Mouse (Mus musculus): ENCODE measurements at regions not wholly inside any gene's neighbourhood (a gene's known extent, or its start where the extent isn't known, plus 50 kb on each side); places are given as distances from the start of the nearest gene placed in this dataset.
"Not testable (repeated sequence)": the region's sequence is repeated elsewhere in the genome, so short reads cannot be mapped to it uniquely, and the experiment has no call there.

GRCm38 (mm10) chr3:78966683-78967549, 319.4 kb downstream of the Rapgef2 start:
- not testable (repeated sequence) for H3K9me3 ChIP-seq (ENCODE audit: control insufficient read depth, low read length); H3K27ac ChIP-seq (replicated peaks; ENCODE audit: low read depth, low read length); H3K4me1 ChIP-seq (ENCODE audit: control insufficient read depth, insufficient read depth, low read length); H3K36me3 ChIP-seq (ENCODE audit: control insufficient read depth, insufficient read depth, low read length); H3K27me3 ChIP-seq (ENCODE audit: control insufficient read depth, insufficient read depth, low read length)
- peak; percentile 37 for DNase-seq (ENCODE audit: low spot score)
- H3K9ac ChIP-seq (ENCODE audit: low read length), result peak overlapping the region; percentile 52
- peak overlapping the region; percentile 61 for H3K4me2 ChIP-seq (ENCODE audit: low read depth, severe bottlenecking)
- peak; percentile 65 for ATAC-seq (ENCODE audit: insufficient number of reproducible peaks, low FRiP score, low TSS enrichment, low read depth)
- WGBS, result 3% methylated on average over 42 of the region's 57 CpGs
- H3K4me3 ChIP-seq (ENCODE audit: low read depth, low read length), result peak overlapping the region; percentile 33

DNA sequence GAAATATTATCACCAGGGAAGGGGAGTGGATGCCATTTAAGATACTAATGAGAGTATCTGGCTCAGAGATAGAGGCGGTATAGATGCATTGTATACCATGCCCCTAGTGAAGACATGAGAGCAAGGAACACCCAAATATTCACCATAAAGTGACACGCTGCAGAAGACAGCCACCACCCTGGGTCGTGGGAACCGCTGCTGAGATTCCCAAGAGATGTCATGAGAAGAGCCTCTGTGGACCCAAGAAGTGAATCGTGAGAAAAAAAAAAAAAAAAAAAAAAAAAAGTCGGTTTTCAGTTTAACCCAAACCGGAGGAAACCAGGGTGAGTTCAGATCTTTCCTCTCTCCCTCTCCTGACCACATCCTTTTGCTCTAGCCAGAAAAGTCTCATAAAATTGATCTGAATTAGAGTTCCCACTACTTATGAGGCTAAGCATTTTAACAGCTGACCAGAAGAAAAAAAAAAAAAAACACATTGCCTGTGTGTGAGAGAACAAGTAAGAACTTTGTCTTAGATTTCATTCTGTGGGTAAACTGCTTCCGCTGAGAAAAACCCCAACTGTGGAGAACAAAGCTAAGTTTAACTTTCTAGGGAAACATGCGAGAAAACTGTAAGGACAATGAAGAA, 322.0 kb downstream of the Rapgef2 start:
- Histone ChIP-seq H3K4me1 (ENCODE audit: control insufficient read depth, insufficient read depth, low read length) (no peaks in the 10 kb centered on the region), H3K9me3 (ENCODE audit: control insufficient read depth, low read length) (no peaks in the 10 kb centered on the region), H3K36me3 (ENCODE audit: control insufficient read depth, insufficient read depth, low read length) (no peaks in the 10 kb centered on the region), H3K4me2 (ENCODE audit: low read depth, severe bottlenecking) (no peak overlapping the region), H3K27me3 (ENCODE audit: control insufficient read depth, insufficient read depth, low read length) (no peaks in the 10 kb centered on the region), H3K27ac (replicated peaks; ENCODE audit: low read depth, low read length) (no peak overlapping the region), H3K4me3 (ENCODE audit: low read depth, low read length) (no peak overlapping the region), H3K9ac (ENCODE audit: low read length) (no peak overlapping the region)
- DNase-seq (ENCODE audit: low spot score) (peak; percentile 9), ATAC-seq (ENCODE audit: insufficient number of reproducible peaks, low FRiP score, low TSS enrichment, low read depth) (no peak)
- 81% methylated on average over 9 of the region's 9 CpGs for WGBS

- H3K27ac ChIP-seq (replicated peaks; ENCODE audit: low read depth, low read length), result no peak overlapping the region
- H3K9ac ChIP-seq (ENCODE audit: low read length), result no peak overlapping the region
- WGBS, result 32% methylated on average over 1 of the region's 1 CpGs
- DNase-seq (ENCODE audit: low spot score) (peak; percentile 40), ATAC-seq (ENCODE audit: insufficient number of reproducible peaks, low FRiP score, low TSS enrichment, low read depth) (no peak)
- no peaks in the 10 kb centered on the region for H3K4me1 ChIP-seq (ENCODE audit: control insufficient read depth, insufficient read depth, low read length)
- no peaks in the 10 kb centered on the region for H3K9me3 ChIP-seq (ENCODE audit: control insufficient read depth, low read length)
- no peaks in the 10 kb centered on the region for H3K27me3 ChIP-seq (ENCODE audit: control insufficient read depth, insufficient read depth, low read length)
- H3K36me3 ChIP-seq (ENCODE audit: control insufficient read depth, insufficient read depth, low read length), result no peaks in the 10 kb centered on the region
- H3K4me3 ChIP-seq (ENCODE audit: low read depth, low read length), result no peak overlapping the region
- H3K4me2 ChIP-seq (ENCODE audit: low read depth, severe bottlenecking), result no peak overlapping the region
These were observed 327.5 kb downstream of the Rapgef2 start for GRCm38 (mm10) chr3:78958781-78959180.

GRCm38 (mm10) chr3:78955364-78955763, 331.0 kb downstream of the Rapgef2 start:
- Histone ChIP-seq H3K27me3 (ENCODE audit: control insufficient read depth, insufficient read depth, low read length) (no peaks in the 10 kb centered on the region), H3K36me3 (ENCODE audit: control insufficient read depth, insufficient read depth, low read length) (no peaks in the 10 kb centered on the region), H3K4me1 (ENCODE audit: control insufficient read depth, insufficient read depth, low read length) (no peaks in the 10 kb centered on the region), H3K9ac (ENCODE audit: low read length) (no peak overlapping the region), H3K27ac (replicated peaks; ENCODE audit: low read depth, low read length) (no peak overlapping the region), H3K9me3 (ENCODE audit: control insufficient read depth, low read length) (no peaks in the 10 kb centered on the region), H3K4me2 (ENCODE audit: low read depth, severe bottlenecking) (no peak overlapping the region), H3K4me3 (ENCODE audit: low read depth, low read length) (no peak overlapping the region)
- no peak for DNase-seq (ENCODE audit: low spot score)
- no peak for ATAC-seq (ENCODE audit: insufficient number of reproducible peaks, low FRiP score, low TSS enrichment, low read depth)
- 84% methylated on average over 7 of the region's 7 CpGs for WGBS

DNA sequence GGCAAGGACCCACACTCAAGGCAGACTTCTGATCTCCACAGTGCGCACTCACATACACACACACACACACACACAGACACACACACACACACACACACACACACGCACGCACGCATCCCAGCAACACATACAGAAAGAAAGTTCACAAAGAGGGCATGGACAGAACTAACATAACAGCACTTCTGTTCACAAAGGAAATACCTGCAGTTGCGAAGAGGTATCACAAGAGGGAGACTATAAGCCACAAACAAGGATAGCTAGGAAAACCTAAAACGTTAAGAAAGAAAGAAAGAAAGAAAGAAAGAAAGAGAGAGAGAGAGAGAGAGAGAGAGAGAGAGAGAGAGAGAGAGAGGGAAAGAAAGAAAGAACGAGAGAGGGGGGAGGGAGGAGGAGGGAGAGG, 336.9 kb downstream of the Rapgef2 start:
- H3K9ac ChIP-seq (ENCODE audit: low read length); H3K4me1 ChIP-seq (ENCODE audit: control insufficient read depth, insufficient read depth, low read length); DNase-seq (ENCODE audit: low spot score); H3K27me3 ChIP-seq (ENCODE audit: control insufficient read depth, insufficient read depth, low read length); H3K36me3 ChIP-seq (ENCODE audit: control insufficient read depth, insufficient read depth, low read length); H3K4me2 ChIP-seq (ENCODE audit: low read depth, severe bottlenecking); H3K4me3 ChIP-seq (ENCODE audit: low read depth, low read length); H3K9me3 ChIP-seq (ENCODE audit: control insufficient read depth, low read length); ATAC-seq (ENCODE audit: insufficient number of reproducible peaks, low FRiP score, low TSS enrichment, low read depth); H3K27ac ChIP-seq (replicated peaks; ENCODE audit: low read depth, low read length): not testable (repeated sequence)
- WGBS, result 87% methylated on average over 5 of the region's 7 CpGs

GRCm38 (mm10) chr3:78948700-78949099, 337.6 kb downstream of the Rapgef2 start:
- H3K4me3 ChIP-seq (ENCODE audit: low read depth, low read length), result no peak overlapping the region
- 86% methylated on average over 9 of the region's 9 CpGs for WGBS
- ATAC-seq (ENCODE audit: insufficient number of reproducible peaks, low FRiP score, low TSS enrichment, low read depth) (no peak), DNase-seq (ENCODE audit: low spot score) (no peak)
- H3K4me2 ChIP-seq (ENCODE audit: low read depth, severe bottlenecking), result no peak overlapping the region
- H3K27me3 ChIP-seq (ENCODE audit: control insufficient read depth, insufficient read depth, low read length), result no peaks in the 10 kb centered on the region
- H3K9me3 ChIP-seq (ENCODE audit: control insufficient read depth, low read length), result no peaks in the 10 kb centered on the region
- no peak overlapping the region for H3K9ac ChIP-seq (ENCODE audit: low read length)
- no peak overlapping the region for H3K27ac ChIP-seq (replicated peaks; ENCODE audit: low read depth, low read length)
- no peaks in the 10 kb centered on the region for H3K36me3 ChIP-seq (ENCODE audit: control insufficient read depth, insufficient read depth, low read length)
- no peaks in the 10 kb centered on the region for H3K4me1 ChIP-seq (ENCODE audit: control insufficient read depth, insufficient read depth, low read length)

- Histone ChIP-seq H3K9ac (ENCODE audit: low read length) (no peak overlapping the region), H3K4me2 (ENCODE audit: low read depth, severe bottlenecking) (no peak overlapping the region), H3K4me1 (ENCODE audit: control insufficient read depth, insufficient read depth, low read length) (no peaks in the 10 kb centered on the region), H3K9me3 (ENCODE audit: control insufficient read depth, low read length) (no peaks in the 10 kb centered on the region), H3K36me3 (ENCODE audit: control insufficient read depth, insufficient read depth, low read length) (no peaks in the 10 kb centered on the region), H3K27ac (replicated peaks; ENCODE audit: low read depth, low read length) (no peak overlapping the region), H3K4me3 (ENCODE audit: low read depth, low read length) (no peak overlapping the region), H3K27me3 (ENCODE audit: control insufficient read depth, insufficient read depth, low read length) (no peaks in the 10 kb centered on the region)
- 43% methylated on average over 8 of the region's 8 CpGs for WGBS
- DNase-seq (ENCODE audit: low spot score) (peak; percentile 65), ATAC-seq (ENCODE audit: insufficient number of reproducible peaks, low FRiP score, low TSS enrichment, low read depth) (no peak)
These were observed 338.1 kb downstream of the Rapgef2 start for GRCm38 (mm10) chr3:78948171-78948570.

DNA sequence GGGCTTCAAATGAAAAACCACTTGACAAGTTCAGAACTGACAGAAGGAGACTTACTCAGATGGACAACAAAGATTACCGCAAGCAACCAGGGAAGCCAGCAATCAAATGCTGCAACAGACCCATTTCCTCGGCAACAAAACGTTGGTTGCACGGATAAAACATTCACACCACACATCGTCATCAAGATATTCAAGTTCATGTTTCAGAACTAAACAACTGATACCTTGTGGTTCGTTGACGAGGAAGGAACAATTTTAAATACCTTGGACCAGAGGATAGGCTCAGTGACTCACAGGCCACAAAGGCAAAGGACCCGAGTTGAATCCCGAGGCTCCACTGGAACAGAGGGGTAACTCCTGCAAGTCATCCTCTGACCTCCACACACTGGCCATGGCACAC, 339.1 kb downstream of the Rapgef2 start:
- Histone ChIP-seq H3K27ac (replicated peaks; ENCODE audit: low read depth, low read length) (no peak overlapping the region), H3K36me3 (ENCODE audit: control insufficient read depth, insufficient read depth, low read length) (no peaks in the 10 kb centered on the region)
- 93% methylated on average over 9 of the region's 9 CpGs for WGBS

More for the DNA sequence above, 339.1 kb downstream of the Rapgef2 start:
- H3K4me1 ChIP-seq (ENCODE audit: control insufficient read depth, insufficient read depth, low read length), result no peaks in the 10 kb centered on the region
- H3K4me2 ChIP-seq (ENCODE audit: low read depth, severe bottlenecking), result no peak overlapping the region
- no peaks in the 10 kb centered on the region for H3K27me3 ChIP-seq (ENCODE audit: control insufficient read depth, insufficient read depth, low read length)
- H3K4me3 ChIP-seq (ENCODE audit: low read depth, low read length), result no peak overlapping the region
- H3K9ac ChIP-seq (ENCODE audit: low read length), result no peak overlapping the region
- ATAC-seq (ENCODE audit: insufficient number of reproducible peaks, low FRiP score, low TSS enrichment, low read depth), result no peak
- no peak for DNase-seq (ENCODE audit: low spot score)
- no peaks in the 10 kb centered on the region for H3K9me3 ChIP-seq (ENCODE audit: control insufficient read depth, low read length)
